Mouse (Mus musculus) brain, embryonic 18.5 days (tissue): ENCODE data around the gene Ccr10.
A peak's percentile ranks its signal among the peaks of the same experiment; 100 is the strongest.
"Not testable (repeated sequence)": the region's sequence is repeated elsewhere in the genome, so short reads cannot be mapped to it uniquely, and the experiment has no call there.

Experiments
- DNase-seq: peaks from one replicate; pipeline ENCODE4 v3.0.0-alpha.2; 2012; ENCODE audit warnings: low read depth, low spot score

The Ccr10 gene

DNA sequence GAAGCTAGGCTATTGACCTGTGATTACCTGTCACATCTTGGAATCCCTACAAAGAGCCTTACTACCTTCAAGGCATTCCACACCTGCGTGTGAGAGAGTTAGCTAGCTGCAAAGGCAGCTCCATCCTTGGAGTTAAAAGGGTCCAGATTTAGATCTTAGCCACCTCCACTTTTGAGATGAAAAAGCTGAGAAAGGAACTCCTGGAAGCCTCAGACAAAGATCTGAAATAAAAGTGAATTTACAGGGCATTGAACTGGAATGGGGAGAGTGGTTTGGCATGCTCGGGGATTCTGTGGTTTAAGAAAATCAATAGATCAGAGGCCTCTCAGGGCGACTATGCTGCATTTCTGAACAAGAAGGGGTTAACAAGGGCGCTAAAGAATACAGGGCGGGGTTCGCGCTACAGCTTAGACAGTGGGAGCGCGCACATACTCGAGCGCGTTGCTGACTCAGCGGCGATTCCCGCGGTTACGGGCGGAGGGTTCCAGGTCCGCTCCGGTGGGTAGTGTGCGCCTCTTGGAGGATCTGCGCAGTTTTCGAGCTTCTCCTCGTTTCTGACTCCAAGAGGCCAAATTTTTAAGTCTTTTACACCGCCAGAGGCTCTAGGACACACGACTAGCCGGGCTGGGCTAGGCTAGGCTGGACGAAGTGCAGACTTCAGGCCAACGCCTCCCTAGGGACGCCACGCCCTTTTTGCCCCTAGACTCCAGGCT is 3.4 kb downstream of the Ccr10 start:
- no peak for DNase-seq

DNA sequence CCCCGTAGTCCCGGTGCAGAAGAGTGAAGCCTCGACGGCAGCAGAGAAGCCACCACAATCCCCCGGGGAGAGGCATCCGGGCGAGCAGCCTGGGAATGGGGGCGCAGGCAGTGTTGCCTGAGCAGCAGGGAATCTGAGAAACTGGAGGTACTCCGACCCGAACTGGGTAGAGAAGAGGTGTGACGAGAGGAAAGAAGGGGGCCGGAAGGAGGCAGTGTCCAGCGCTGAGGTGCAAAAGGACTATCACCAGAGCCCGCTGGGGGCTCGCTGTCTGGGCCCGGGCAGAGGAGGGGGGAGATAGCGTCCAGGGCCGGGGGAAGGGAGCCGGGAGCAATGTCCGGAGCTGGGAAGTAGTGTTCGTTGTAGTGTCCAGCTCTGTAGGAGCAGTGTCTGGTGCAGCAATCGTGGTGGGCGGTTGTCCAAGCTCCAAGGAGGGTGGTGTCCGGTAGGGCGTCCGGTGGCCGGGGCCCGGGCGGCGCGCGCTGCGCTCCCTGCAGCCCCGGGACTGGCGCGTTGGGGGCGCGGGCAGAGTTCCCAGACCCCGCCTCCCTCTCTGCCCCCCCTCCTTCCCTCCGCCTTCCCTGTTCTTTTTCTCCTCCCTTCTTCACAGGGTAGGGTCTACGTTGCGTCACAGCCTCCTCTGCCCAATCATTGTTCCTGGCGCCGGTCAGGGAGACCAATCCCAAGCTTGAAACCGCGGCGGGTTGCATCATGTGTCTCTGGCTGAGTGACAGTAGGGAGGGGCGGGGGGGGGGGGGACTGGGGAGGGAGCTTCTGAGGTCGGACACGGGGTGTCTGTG is 4.2 kb downstream of the Ccr10 start, which contains the start of gene Plekhh3:
Plekhh3 (minus strand) TSS at position 541 of the 800 bp plus-strand sequence.
- DNase-seq = peak; percentile 97

DNA sequence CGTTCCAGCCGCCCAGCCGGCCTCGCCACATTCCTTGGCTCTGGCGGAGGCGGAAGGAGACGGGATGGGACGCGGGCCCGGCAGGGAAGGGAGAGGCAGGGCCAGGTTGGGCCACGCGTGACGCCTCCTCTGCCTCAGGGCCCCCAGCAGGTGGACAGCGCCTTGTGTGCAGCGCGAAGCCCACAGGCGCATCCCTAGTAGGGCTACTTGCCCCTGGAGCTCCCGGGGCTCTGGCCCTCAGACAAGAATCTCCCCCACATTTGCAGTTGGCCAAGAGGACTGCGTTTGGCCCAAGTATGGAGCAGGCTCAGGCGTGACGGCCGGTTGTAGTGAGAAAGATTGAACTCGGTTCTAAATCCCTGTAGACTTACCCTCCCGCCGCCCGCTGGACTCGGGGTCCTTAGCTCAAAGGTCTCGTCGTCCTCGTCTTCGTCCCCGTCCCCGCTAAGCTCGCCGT is 4.9 kb downstream of the Ccr10 start, which contains the start of gene Cntnap1:
Cntnap1 (plus strand) TSS at position 170 of the 457 bp plus-strand sequence.
- DNase-seq = no peak

DNA sequence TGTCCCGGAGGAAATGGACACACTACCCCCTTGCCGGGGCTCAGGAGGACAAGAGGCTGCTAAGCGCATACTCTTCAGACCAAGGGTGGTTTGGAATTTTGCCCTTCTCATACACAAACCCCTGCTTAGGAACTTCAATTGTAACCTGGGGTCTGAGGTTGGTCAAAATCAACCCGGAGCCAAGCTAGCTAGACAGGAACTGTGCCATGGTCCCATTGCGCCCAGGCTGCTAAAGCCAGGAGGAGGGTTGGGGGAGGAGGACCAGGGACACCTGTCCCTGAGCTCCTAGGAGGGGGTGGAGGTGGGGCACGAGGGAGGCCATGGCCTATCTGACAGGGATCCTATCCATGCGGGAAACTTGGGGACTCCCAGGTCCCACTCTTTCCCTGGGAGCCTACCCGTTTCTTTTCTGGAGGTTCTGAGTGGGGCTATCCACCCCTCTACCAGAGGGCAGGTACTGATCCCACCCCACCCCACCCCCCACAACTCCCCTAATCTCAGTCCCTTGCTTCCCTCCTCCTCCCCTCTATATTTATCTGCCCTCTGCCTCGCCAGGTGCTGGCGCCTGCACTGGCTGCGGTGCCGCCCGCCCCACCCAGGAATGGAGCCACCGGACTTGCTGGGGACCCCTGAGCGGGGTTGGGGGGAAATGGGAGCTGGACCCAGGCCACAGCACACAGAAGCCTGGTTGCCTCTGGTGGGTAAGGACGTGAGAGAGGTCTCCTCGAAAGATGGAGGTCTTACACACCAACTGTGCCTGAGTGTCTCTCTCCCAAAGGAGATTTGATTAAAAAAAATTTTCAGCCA is 5.7 kb downstream of the Ccr10 start:
- DNase-seq = no peak

DNA sequence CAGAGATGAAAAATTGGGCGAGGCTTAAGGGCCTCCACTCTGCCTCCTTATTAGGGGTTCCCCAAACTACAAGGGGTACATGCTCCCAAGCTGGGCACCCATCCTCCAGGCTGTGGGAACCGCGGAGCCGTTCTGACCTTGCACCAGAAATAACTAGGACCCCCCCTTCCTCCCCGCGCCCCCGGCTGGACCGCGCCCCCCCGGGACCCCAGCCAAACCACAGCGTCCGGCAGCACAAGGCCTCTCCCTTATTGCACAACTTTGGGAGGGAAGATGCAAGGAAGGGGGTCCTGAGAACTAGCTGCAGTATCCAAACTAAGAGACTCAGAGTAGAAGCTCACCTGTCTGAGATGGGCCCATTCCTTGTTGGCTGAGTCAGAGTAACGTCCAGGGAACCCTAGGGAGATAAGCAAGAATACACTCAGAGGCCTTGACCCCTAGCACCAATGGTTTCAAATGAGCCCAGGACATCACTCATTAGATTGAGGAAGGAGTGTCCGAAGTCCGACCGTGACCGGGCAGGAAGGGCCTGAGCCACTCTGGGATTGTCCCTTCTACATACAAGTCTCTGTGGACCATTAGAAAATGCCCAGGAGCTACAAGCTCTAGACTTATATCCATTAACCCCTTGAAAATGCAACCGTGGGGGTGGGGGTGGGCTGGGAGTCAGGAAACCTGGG is 6.8 kb downstream of the Ccr10 start:
- DNase-seq = no peak

DNA sequence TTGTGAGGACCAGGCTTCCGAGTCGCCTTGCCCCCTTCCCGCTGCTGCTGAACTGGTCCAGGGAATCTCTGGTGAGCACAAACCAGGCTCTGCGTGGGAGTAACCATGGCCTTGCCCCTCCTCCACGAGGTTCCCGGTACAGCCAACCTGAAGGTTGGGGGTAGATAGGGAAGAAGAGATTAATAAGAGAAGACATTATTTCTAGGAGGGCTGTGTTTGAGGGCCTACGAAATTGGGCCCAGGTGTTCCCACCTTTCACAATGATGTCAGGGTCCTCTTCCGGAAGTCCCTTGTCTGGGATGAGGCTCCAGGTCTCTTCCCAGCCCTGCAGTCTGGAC is 7.3 kb downstream of the Ccr10 start:
- DNase-seq = no peak

DNA sequence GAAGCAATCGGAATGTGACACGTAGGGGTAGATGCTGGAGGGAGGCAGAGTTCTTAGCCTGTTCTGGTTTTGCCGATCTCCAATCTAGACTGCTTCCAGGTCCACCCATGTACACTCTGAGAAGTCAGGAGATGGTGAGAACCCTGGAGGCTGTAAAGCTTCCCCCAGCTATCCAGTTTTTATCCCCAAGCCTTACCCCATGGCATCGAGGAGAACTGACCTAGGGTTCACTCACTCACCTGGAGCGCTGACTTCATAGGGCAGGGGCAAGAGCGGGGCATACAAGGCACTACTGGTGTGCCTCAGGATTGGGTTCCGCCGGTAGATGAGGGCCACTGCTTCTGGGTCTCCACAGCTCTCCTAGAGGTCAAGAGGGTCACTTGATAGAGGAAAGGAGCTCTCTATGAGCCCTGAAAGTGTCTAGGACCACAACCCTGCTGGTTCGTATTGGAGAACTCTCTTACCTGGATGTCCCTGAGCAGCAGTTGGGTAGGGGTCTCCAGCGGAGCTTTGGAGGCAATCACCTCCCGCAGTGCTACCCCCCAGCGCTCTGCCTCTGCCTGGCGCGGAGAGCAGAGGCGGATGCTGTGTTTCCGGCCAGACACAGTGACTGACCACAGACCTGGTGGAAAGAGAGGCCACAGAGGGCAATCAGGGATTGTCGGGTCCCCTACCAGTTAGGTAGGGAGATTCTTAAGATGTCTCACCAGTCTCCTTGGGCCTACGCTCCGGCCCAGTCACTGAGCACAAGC is 7.9 kb downstream of the Ccr10 start:
- no peak for DNase-seq

DNA sequence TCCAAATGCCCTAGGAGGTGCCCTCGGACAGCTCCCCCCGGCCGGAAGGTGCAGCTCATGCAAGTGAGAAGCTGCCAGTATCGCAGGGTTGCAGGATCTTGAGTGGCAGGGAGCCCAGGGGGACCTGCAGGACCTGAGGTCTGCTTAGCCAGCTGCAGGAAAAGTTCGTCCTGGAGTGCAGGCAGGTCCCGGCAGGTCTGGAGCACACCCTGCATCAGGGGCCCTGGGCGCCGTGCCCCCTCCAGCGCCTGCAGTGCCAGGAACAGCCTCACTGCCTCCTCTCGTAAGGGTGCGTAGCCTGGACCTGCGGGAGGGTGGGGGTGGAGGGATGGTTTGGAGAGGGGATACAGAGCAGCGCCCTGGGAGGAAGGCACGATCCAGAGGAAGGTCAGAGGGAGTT is 8.9 kb downstream of the Ccr10 start:
- no peak for DNase-seq

DNA sequence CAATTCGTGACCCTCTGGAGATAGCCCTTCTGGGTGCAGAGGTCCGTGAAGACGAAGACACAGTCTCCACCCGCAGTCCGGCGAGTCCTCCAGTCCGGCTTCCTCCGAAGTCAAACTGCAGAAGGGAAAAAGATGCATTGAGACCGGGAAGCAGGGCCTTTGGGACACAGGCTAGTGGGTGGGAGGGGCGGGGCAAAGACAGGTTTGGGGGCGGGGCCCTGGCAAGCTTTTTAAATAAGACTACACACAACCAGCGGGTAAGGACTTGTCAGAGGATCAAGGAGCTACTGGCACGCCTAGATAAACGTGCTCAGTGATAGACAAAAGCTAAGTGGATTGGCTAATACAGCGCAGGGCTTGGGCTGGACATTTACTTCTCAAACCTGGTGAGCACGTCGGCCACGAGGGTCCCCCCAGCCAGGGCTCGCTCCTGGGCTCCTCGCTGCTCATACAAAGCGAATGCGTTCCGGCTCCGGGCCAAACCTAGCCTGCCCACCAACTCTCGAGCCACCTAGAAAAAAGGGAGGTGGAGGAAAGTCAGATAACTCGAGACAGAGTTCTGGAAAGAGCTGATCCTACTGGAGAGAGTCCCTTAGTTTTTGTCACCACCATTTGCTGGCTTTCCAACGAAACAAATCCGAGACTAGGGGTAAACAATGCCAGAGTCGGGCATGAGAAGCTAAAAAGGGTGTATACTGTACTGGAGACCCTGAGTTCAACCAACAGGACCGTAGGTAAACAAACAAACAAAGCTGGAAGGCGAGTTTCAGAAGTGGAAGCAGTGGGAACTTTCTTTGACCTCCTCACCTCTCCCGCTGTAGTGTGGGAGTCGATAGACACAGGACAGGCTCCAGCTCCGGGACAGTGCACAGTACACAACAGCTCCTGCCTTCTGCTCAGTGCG is 10.3 kb downstream of the Ccr10 start:
- DNase-seq = no peak

DNA sequence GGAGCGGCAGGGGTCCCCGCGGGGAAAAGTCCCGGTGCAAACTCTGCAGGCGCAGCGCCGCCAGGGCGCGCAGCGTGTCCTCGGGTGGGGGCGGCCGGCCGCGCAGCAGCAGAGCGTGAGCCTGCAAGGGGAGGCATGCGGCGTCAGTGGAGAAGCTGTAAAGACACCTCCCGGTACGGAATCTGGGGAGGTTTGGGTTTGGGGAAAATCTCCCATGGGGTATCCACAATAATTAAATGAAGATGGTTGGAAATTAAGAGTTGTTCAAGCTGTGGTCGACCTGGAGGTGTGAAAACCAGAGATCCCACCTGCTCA is 10.9 kb downstream of the Ccr10 start:
- no peak for DNase-seq

DNA sequence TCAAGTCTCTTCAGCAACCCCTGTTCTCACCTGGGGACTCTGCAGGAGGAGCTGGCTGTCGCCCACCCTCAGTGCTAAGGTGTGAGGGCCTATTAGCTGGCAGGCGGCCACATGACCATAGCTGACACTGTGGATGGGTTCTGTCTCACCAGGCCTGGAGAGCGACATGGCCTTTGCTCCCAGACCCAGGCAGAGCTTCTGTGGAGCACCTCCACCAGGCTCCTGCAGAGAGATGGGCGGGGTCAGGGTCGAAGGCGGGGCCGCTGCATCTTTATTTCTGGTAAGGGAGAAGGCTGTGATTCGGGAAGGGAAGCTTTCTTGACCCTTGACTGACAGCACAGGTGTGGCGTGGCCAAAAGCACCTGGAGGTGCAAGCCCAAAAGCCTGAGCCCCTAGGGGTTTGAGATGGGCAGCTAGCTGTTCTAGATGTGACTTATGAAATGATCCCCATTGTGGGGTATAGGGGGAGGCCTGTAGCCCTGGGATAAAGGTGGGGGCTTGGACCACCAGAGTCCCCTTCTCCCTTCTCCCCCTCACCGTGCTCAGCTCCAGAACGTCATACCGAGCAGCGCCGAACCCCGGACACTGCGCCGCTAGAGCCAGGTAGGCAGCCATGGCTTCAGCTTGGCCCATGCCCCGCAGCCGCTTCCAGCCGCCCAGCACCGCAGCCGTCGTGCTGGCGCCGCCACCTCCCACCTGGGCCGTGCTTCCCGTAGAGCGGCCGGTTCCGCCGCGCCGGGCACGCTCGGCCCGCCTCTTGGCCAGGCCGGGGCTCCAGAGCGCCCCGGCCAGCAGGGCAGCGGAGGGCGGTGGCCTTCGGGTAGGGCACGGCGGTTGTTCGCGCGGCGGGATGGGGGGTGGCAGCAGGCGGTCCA is 11.5 kb downstream of the Ccr10 start:
- DNase-seq = no peak

DNA sequence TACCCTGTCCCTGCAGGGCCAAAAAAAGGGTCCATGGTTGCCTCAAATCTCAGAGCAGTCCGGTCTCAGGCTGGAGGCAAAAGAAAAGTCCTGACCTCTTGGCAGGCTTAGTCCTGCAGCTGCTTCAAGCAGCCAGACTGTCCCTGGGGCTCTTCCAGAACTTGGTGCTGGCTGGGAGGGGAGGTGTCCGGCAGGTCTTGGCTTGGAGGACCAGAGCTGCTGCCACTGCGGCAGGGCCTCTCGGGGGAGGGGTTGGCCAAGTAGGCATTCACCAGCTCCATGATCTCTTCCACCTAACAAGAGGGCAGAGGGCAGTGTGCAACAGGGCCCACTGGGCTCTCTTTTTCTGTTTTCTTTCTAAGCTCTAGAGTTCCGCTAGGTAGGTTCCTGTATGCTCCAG is 12.5 kb downstream of the Ccr10 start:
- no peak for DNase-seq

DNA sequence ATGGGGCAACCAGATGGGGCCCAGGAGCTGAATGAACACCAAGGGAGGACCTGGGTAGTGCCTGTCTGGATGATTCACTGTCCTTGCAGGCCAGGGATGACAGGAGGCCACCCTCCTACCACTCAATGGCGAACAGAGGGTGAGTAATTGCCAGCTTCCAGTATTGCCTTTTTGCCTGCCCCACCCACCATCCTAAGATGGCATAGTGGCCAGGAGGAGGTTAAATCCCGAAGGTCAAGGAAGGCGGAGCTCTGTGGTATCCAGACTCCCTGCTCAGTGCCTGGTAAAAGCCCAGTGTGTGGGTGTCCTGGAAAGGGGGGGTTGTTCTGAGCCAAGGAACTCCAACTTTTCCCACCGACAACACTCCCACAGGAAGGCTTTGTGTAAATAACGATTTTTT is 12.9 kb downstream of the Ccr10 start:
- no peak for DNase-seq

DNA sequence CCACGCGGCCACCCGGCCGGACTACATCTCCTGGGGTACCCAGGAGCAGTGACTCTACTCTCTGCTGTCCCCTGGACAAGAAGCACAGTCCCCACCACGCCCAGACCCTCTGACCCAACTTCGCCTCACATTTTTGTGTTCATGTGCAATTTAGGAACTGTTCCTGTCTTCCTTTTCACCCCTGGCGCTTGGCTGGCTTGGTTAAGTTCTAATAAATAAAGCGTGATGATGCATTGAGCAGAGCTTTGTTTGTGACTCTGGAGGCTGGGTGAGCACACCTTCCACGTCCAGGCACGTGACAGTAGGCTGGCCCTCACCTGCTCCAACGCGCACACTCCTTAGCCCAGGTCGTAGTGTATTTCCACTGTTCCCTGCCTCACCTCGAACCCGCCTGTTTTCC is 13.7 kb downstream of the Ccr10 start:
- DNase-seq = no peak

DNA sequence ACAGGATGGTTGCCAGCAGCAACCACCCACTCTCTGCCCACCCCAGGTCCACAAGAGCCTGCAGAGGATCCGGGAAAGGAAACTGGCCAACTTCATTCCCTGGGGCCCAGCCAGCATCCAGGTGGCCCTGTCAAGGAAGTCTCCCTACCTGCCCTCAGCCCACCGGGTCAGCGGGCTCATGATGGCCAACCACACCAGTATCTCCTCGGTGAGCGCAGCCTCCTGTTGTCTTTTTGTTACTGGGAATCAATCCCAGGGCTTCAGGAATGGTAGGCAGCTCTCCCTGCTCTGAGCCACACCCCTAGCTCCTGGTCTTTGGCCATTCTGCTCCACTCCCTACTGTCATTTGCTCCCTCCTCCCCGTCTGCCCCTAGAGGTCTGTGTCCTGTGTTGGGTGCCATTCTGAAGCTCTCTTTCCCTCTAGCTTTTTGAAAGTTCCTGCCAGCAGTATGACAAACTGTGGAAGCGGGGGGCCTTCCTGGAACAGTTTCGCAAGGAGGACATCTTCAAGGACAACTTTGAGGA is 14.2 kb downstream of the Ccr10 start:
- DNase-seq = not testable (repeated sequence)

DNA sequence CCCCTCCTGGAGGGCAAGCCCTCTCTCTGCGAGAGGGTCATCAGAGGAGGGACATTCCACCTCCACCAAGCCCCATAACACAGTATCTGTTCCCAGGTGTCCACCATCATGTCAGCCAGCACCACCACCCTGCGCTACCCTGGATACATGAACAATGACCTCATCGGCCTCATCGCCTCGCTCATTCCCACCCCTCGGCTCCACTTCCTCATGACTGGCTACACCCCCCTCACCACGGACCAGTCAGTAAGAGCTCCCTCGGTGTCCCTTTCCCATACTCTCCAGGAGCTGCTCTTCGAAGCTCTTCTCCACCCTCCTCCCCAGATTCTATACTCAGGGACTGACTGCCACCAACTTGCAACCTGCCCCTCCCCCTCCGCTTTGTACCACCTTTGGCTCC is 15.1 kb downstream of the Ccr10 start:
- DNase-seq = not testable (repeated sequence)

DNA sequence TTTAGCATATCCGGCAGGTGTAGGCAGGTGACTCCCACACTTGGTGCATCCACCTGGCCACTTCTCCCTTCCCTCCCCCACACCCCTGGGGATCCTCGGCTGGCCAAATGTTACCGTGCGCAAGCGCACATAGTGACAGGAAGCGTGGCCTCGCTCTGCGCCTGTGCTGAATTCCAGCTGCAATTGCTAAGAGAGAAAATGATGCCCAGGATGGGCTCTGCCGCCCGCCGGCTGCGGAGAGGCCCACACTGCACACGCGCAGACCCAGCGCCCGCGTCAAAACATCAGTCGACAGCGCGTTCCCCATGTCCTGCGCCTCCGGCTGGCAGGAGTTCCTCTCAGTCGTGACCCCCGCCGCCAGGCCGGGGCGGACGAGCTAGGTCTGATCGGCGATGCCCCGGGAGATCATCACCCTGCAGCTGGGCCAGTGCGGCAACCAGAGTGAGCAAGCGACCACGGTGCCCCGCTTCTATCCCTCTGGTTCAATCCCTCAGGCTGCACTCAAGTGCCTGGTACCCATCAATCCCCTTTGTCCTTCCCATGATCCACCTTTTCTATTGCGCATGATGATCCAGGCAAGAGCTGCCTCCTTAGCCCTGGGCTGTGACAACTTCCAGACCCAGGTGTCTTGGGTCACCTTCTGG is 19.4 kb downstream of the Ccr10 start, which contains the start of gene Tubg2:
Tubg2 (plus strand) TSS at position 180 of the 644 bp plus-strand sequence.
- DNase-seq = peak; percentile 71

DNA sequence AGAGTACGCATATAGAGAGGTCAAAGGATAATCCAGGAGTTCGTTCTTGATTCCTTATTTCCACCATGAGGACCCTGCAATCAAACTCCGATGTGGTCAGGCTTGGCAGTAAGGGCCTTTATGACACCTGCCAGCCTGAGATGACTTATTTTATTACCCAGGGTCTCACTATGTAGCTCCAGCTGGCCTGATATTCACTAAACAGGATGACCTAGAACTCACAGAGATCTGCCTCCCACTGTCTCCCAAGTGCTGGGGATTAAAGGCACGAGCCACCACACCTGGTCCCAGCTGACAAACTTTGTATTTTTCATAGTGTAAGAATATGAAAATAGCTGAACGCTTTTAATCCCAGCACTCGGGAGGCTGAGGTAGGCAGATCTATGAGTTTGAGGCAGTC is 20.1 kb downstream of the Ccr10 start:
- DNase-seq = no peak
